Mouse (Mus musculus) midbrain, embryonic 12.5 days (tissue): ENCODE measurements at regions not wholly inside any gene's neighbourhood (a gene's known extent, or its start where the extent isn't known, plus 50 kb on each side); places are given as distances from the start of the nearest gene placed in this dataset.
"Not testable (repeated sequence)": the region's sequence is repeated elsewhere in the genome, so short reads cannot be mapped to it uniquely, and the experiment has no call there.

ENCODE experiments used
- ATAC-seq: fragments of 200-750 bp; cut with Nextera tagmentation; 2 replicates; pipeline ENCODE4 v1.8.0; 2017; ENCODE audit warnings: low read depth, moderate TSS enrichment, moderate library complexity; ENCODE audit not compliant: low FRiP score
- H3K27ac ChIP-seq: fragments of 300-500 bp; sonication (generic); replicated peaks from 2 replicates; pipeline ENCODE4 v1.5.1; 2016; ENCODE audit warnings: mild to moderate bottlenecking
- H3K27me3 ChIP-seq: fragments of 300-500 bp; sonication (generic); 2 replicates; pipeline ENCODE4 v1.6.1; 2016; ENCODE audit warnings: mild to moderate bottlenecking
- H3K36me3 ChIP-seq: fragments of 300-500 bp; sonication (generic); 2 replicates; pipeline ENCODE4 v1.6.1; 2016
- H3K4me1 ChIP-seq: fragments of 300-500 bp; sonication (generic); 2 replicates; pipeline ENCODE4 v1.6.1; 2016
- H3K4me2 ChIP-seq: fragments of 300-500 bp; sonication (generic); replicated peaks from 2 replicates; pipeline ENCODE4 v1.6.1; 2016; ENCODE audit warnings: mild to moderate bottlenecking, moderate library complexity
- H3K4me3 ChIP-seq: fragments of 300-500 bp; sonication (generic); 2 replicates; pipeline ENCODE4 v1.5.1; 2016; ENCODE audit warnings: mild to moderate bottlenecking
- H3K9ac ChIP-seq: fragments of 300-500 bp; sonication (generic); replicated peaks from 2 replicates; pipeline ENCODE4 v1.6.1; 2016; ENCODE audit warnings: mild to moderate bottlenecking, moderate library complexity
- H3K9me3 ChIP-seq: fragments of 300-500 bp; sonication (generic); 2 replicates; pipeline ENCODE4 v1.6.1; 2016; ENCODE audit warnings: mild to moderate bottlenecking
- WGBS: fragments of 180-500 bp; shearing (Covaris S2); methylation state at CpG from one replicate; pipeline ENCODE4 v1.1.7; 2016; 5-methylcytosine and 5-hydroxymethylcytosine counted together

DNA sequence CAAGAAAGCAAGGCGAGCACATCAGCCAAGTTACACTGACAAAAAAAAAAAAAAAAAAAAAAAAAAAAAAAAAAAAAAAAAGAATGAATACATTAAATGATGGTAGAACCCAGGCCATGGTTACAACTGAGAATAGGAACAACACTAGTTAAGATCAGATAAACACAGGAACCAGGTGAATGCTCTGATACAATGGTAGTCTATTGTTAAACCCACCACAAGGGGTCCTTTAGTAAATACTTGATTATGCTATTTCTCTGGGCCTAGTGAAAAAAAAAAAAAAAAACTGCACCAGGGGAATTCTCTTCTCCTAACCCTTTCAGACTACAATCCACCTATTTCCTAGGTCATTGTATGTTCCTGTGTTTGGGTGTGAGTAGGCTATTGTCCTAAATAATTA, 2289.7 kb downstream of the Cntnap5b start:
- Histone ChIP-seq H3K36me3 (no peaks in the 10 kb centered on the region), H3K4me3 (no peak overlapping the region), H3K27ac (no peak overlapping the region), H3K9ac (no peak overlapping the region), H3K4me2 (no peak overlapping the region), H3K27me3 (no peaks in the 10 kb centered on the region), H3K4me1 (no peaks in the 10 kb centered on the region), H3K9me3 (no peaks in the 10 kb centered on the region)
- ATAC-seq: no peak
- WGBS: 93% methylated on average over 1 of the region's 1 CpGs

DNA sequence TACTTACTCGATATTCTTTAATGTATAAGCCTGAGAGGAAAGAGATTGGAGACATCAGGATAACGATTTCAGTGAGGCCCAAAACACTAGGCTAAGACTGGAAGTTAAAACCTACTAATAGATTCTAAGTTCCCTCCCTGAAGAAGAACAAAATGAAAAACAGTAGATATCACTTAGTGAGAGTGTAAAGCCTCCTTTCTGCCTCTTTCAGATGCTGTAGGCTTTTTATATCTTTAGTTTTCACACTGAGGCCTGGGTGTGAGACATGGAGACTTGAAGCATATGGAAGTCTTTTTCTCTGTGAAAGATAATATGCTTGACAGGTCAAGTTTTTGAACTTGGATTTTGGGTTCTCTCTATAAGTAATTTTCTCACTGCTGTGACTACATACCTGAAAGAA, 2333.1 kb downstream of the Cntnap5b start:
- no peaks in the 10 kb centered on the region for H3K36me3 ChIP-seq
- H3K27ac ChIP-seq: no peak overlapping the region

DNA sequence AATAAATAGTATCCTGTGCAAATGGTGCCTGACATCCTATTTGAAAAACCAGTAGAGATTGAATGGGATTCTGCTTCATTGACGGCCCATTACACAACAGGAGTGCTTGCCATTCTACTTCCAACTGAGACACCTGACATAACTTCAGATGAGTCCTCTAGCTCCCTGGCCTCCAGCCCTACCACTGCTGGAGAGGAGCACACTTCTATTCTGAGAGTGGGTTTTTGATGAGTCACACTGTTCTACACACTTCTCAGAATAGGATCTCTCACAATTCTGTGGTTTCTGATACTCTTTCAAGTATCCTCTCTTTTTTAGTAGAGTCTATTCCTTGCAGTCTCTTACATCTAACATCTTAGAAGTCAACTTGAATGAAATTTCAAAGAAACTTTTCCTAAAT, 2366.5 kb downstream of the Cntnap5b start:
- 77% methylated on average over 1 of the region's 1 CpGs for WGBS
- no peaks in the 10 kb centered on the region for H3K4me1 ChIP-seq

More for the DNA sequence above, 2333.1 kb downstream of the Cntnap5b start:
- H3K4me2 ChIP-seq: no peak overlapping the region
- no peak overlapping the region for H3K4me3 ChIP-seq
- WGBS: 86% methylated on average over 2 of the region's 2 CpGs
- no peaks in the 10 kb centered on the region for H3K4me1 ChIP-seq
- no peak for ATAC-seq
- no peak overlapping the region for H3K9ac ChIP-seq
- no peaks in the 10 kb centered on the region for H3K27me3 ChIP-seq
- H3K9me3 ChIP-seq: no peaks in the 10 kb centered on the region

DNA sequence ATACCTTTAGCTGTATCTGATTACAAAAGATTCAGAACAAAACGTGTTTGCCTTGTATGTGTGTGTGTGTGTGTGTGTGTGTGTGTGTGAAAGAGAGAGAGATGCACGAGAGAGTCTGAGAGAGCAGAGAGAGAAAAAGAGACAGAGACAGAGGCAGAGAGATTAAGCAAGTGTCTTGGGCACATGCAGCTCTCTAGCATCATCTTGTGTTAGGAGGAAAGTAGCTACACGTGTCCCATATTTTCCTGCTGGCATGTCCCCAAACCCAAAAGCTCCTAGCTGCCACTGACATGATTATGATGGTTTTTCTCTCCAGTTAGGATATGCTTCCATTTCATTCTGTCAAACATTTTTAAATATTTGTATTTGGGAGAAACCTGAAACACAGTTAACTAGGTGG, 2373.8 kb downstream of the Cntnap5b start:
- 74% methylated on average over 3 of the region's 3 CpGs for WGBS
- Histone ChIP-seq H3K4me3 (no peak overlapping the region), H3K4me1 (no peaks in the 10 kb centered on the region), H3K9ac (no peak overlapping the region), H3K27ac (no peak overlapping the region), H3K36me3 (no peaks in the 10 kb centered on the region), H3K4me2 (no peak overlapping the region), H3K9me3 (no peaks in the 10 kb centered on the region), H3K27me3 (no peaks in the 10 kb centered on the region)
- ATAC-seq: no peak

More for the DNA sequence above, 2366.5 kb downstream of the Cntnap5b start:
- no peak for ATAC-seq
- no peak overlapping the region for H3K4me3 ChIP-seq
- no peak overlapping the region for H3K9ac ChIP-seq
- H3K27me3 ChIP-seq: no peaks in the 10 kb centered on the region
- H3K4me2 ChIP-seq: no peak overlapping the region
- no peaks in the 10 kb centered on the region for H3K9me3 ChIP-seq
- H3K27ac ChIP-seq: no peak overlapping the region
- no peaks in the 10 kb centered on the region for H3K36me3 ChIP-seq

DNA sequence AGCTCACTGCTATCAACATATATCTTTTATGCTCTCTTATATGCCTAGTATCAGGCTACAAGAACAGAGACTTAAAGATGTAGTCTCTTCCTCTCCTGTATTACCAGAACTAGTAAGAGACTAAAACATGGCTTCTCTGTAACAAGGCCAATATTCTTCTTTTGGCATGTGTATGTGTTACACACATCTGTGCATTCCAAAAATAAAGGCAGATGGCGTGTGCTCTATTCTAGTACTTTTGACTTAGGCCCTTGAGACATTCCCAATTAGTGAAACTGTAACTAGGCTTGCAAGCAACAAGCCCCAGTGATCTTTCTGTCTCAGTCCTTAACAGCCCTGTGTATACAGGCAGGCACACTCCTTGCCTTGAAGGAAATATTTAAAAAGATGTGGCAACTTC, 2394.1 kb downstream of the Cntnap5b start:
- ATAC-seq: no peak
- H3K4me3 ChIP-seq: no peak overlapping the region
- no peaks in the 10 kb centered on the region for H3K4me1 ChIP-seq
- no peak overlapping the region for H3K27ac ChIP-seq
- peaks cover 4% of the 10 kb centered on the region; the same call in 1 of the 2 replicates for H3K27me3 ChIP-seq
- WGBS: 97% methylated on average over 1 of the region's 1 CpGs
- no peak overlapping the region for H3K9ac ChIP-seq
- no peak overlapping the region for H3K4me2 ChIP-seq
- no peaks in the 10 kb centered on the region for H3K9me3 ChIP-seq
- H3K36me3 ChIP-seq: no peaks in the 10 kb centered on the region

DNA sequence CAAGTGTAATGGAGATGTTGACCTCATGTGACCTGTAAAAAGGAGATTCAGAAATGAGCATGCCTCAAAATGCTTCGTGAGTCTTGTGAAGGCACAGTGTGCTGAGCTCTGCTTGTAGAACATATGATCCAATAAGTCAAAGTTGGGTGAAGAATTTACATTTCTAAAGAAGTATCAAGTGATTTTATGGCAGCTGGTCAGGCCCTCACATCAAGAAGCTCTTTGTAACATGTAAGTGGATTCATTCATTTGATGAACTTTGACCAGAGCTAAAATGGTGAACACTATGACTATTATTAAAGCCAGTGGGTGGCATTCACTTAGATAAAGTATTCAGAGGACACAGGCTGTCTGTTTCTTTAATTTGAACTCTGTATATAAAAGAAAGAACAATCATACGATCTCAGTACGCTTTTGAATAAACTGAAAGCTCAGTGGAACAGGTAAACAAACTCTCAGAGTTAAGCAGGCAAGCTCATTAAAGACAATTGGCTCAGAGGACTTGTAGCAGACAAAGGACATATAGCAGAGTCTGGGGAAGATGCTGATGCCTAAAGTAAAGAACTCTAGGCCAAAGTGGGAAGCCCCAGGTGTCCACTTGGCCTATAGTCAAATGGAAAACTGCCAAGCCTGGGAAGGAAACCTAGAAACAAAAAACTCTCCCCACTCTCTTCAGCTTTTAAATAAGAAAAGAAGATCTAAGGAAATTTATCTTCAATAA, 2398.2 kb downstream of the Cntnap5b start:
- H3K27ac ChIP-seq: no peak overlapping the region
- no peak overlapping the region for H3K4me3 ChIP-seq
- no peak overlapping the region for H3K9ac ChIP-seq
- ATAC-seq: peak; percentile 62
- no peaks in the 10 kb centered on the region for H3K9me3 ChIP-seq
- peaks cover 12% of the 10 kb centered on the region; the same call in 1 of the 2 replicates for H3K27me3 ChIP-seq
- H3K4me1 ChIP-seq: no peaks in the 10 kb centered on the region
- H3K4me2 ChIP-seq: no peak overlapping the region
- H3K36me3 ChIP-seq: no peaks in the 10 kb centered on the region
- WGBS: 8% methylated on average over 3 of the region's 3 CpGs

DNA sequence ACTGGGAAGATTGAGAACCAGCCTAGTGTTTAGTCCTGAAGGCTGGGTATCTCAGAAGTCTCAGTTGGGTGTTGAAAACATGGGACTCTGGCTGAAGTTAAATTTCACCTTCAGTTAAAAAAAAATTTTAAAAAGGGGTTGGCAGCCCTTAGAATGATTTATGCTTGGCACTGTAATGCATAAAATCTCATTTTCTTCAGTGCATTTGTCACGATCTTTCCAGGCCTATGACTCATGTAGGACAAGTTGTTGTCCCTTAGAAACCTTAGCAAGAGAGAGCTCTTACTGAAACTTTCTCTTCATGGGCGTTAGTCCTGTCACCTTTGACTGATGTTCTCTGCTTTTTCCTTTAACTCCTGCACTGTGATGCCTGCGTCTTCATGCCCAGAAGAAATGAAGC, 2413.4 kb downstream of the Cntnap5b start:
- H3K9me3 ChIP-seq: no peaks in the 10 kb centered on the region
- H3K4me2 ChIP-seq: no peak overlapping the region
- no peak overlapping the region for H3K27ac ChIP-seq
- no peak overlapping the region for H3K9ac ChIP-seq
- WGBS: 75% methylated on average over 3 of the region's 3 CpGs
- no peaks in the 10 kb centered on the region for H3K4me1 ChIP-seq
- no peak overlapping the region for H3K4me3 ChIP-seq
- no peaks in the 10 kb centered on the region for H3K36me3 ChIP-seq
- no peaks in the 10 kb centered on the region for H3K27me3 ChIP-seq
- no peak for ATAC-seq

DNA sequence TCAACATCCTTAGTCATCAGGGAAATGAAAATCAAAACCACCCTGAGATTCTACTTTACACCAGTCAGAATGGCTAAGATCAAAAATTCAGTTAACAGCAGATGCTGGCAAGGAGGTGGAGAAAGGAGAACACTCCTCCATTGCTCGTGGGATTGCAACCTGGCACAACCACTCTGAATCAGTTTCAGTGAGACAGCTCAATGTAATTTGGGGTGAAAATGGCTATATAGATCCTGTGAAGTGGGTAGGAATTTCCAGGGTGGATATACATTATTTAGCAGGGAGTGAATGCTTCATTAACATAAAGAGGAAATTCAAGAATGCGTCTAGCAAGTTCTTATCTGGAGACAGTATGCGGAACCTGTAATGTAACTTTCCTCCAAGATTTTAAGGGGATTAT, 2462.9 kb downstream of the Cntnap5b start:
- Histone ChIP-seq H3K4me3 (no peak overlapping the region), H3K4me1 (no peaks in the 10 kb centered on the region), H3K36me3 (no peaks in the 10 kb centered on the region), H3K9ac (no peak overlapping the region), H3K9me3 (no peaks in the 10 kb centered on the region), H3K27me3 (no peaks in the 10 kb centered on the region), H3K27ac (no peak overlapping the region), H3K4me2 (no peak overlapping the region)
- no peak for ATAC-seq
- 91% methylated on average over 3 of the region's 3 CpGs for WGBS

DNA sequence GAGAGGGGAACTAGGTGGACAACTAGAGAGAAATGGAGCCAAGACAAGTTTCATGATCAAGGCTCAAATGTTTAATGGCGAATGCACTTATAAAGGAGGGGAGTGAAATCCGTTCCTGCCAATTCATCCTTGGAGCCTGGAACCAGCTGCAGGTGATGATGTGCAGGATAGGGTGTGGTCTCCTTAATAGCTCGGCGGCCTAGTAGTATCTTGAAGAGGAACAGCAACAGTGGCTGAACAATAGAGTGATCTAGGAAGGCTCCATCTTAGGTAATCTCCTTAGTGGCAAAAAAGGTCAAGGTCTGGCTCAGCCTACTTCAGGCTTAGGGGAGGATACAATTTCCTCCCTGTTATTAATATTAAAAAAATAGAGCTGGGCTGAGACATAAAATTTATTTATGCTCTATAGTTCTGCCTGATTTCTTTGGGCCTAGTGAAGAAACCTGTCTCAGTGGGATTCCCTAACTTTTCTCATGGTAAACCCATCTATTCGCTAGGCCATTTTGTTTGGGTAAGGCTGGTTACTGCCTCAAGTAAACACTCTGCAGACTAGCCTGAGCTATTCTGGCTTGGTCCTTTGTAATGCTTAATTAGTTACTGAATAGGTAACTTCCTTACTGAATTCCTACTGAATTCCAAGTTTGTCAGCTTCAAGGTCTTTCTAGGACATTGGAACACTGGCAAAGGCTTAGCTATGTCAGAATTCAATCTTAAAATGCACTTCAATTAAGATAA, 2490.7 kb downstream of the Cntnap5b start:
- H3K4me3 ChIP-seq, ATAC-seq, H3K4me1 ChIP-seq, H3K27me3 ChIP-seq, H3K4me2 ChIP-seq, H3K36me3 ChIP-seq, H3K9ac ChIP-seq, H3K9me3 ChIP-seq, H3K27ac ChIP-seq: not testable (repeated sequence)
- WGBS: 93% methylated on average over 5 of the region's 5 CpGs

DNA sequence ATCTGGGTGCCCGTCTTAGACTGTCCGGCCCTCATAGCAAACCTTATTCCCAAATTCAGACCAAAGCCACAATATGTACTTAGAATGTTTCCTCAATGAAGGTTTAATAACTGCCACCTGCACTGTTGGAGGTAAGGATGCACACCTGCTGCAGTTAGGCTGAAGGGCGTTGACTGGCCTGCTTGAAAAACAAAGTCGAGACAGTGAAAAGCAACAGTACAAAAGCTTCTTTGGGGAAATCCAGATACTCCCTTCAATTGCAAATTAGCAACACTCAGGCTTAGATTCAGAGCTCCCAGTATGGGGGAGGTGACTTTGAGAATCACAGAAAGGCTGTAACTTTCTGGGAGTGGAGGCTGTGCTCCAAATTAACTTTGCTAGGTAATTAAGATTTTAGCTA, 2491.9 kb downstream of the Cntnap5b start:
- H3K9ac ChIP-seq, ATAC-seq, H3K4me3 ChIP-seq, H3K9me3 ChIP-seq, H3K4me1 ChIP-seq, H3K27ac ChIP-seq, H3K27me3 ChIP-seq, H3K36me3 ChIP-seq, H3K4me2 ChIP-seq: not testable (repeated sequence)
- WGBS: 89% methylated on average over 4 of the region's 4 CpGs

DNA sequence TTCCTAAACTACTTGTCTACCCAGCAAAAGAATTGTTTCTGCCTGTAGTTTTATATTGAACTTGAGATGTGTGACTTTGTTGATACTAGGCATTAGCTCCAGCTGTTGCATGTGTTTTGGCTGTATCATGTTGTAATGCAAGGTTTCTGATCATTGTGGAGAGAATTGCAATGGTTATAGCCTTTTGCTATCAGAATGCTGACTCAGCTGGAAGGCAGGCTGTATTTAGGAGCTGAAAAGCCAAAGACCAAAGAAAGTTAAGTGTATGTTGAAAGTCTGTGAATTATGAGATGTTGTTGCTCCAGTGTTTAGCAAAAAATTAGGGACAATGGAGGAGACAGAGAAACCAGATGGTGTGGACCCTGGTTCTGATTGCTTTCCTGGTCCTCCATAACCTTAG, 2493.9 kb upstream of the Cdh20 start:
- H3K4me1 ChIP-seq: no peaks in the 10 kb centered on the region
- H3K9me3 ChIP-seq: no peaks in the 10 kb centered on the region
- no peaks in the 10 kb centered on the region for H3K36me3 ChIP-seq
- ATAC-seq: no peak
- no peak overlapping the region for H3K4me2 ChIP-seq
- no peak overlapping the region for H3K9ac ChIP-seq
- H3K27ac ChIP-seq: no peak overlapping the region
- H3K27me3 ChIP-seq: no peaks in the 10 kb centered on the region
- H3K4me3 ChIP-seq: no peak overlapping the region

DNA sequence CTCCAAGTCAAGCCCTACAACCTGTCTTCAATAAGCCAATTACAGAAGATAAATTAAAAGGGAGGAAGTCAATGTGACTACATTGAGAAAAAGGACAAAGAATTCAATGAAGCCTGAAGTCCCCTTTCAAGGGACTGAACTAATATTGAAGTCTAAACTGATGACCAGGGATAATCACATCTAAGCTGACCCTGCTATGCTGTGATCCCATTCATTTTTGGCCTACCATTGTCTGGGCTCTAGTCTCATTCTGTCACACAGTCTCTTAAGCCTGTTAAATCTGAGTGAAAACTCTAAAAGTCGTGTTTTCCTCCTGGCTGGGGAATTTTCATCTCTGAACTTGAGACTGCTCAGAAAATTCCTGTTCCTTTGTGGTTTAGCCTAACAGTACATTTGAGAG, 2480.0 kb upstream of the Cdh20 start:
- Histone ChIP-seq H3K36me3 (no peaks in the 10 kb centered on the region), H3K27ac (no peak overlapping the region), H3K4me2 (no peak overlapping the region), H3K9ac (no peak overlapping the region), H3K4me1 (no peaks in the 10 kb centered on the region), H3K27me3 (peaks cover 37% of the 10 kb centered on the region), H3K4me3 (no peak overlapping the region), H3K9me3 (no peaks in the 10 kb centered on the region)
- peak; percentile 90 for ATAC-seq
- WGBS: 0% methylated on average over 1 of the region's 1 CpGs
